In genomic region chr4:62440986-62441385, GRCm38 (mm10) we compare ENCODE assay signal across 22 mouse cellular contexts. TPM values are rescaled to one million over a fixed set of nuclear protein-coding genes. Genes with fewer than 3 reads are reported as not detected.
"Had no signal": no experiment of that assay in that cellular context is flagged by ENCODE, and none has a peak within 500 bp of the region (broad histone marks: within the 10 kb centered on the region; RNA-seq: fewer than 3 reads in every experiment).

No protein-coding gene starts in this region.

- H3K27ac ChIP-seq: kidney, embryonic 15.5 days; limb, embryonic 12.5 days; limb, embryonic 15.5 days; liver, embryonic 14.5 days; macrophage; midbrain, embryonic 12.5 days; midbrain, embryonic 15.5 days; neural tube, embryonic 12.5 days; neural tube, embryonic 15.5 days; stomach, postnatal 0 days had no signal

- H3K4me3 ChIP-seq: kidney, embryonic 15.5 days; limb, embryonic 12.5 days; limb, embryonic 15.5 days; midbrain, embryonic 12.5 days; midbrain, embryonic 15.5 days; neural tube, embryonic 12.5 days; neural tube, embryonic 15.5 days had no signal

- DNase-seq: liver, postnatal 0 days; lung, embryonic 14.5 days; right cerebral cortex, postnatal 14 days; right cerebral cortex, postnatal 4 days; thymus, adult 2 months; thymus, postnatal 14 days; thymus, postnatal 4 days had no signal

RNA-seq across cellular contexts. Expression of gene Rnf183, which starts 5.9 kb away (rescaled TPM):
- total RNA-seq: layer of hippocampus, postnatal 14 days; left cerebral cortex, adult 8-10 months; left cerebral cortex, postnatal 14 days; left cerebral cortex, postnatal 4 days; megakaryocyte, adult 5-6 weeks had no signal

RNA-seq across cellular contexts. Expression of gene Wdr31, which starts 29.7 kb away (rescaled TPM):
- total RNA-seq: megakaryocyte, adult 5-6 weeks had no signal
